Mouse (Mus musculus) intestine, embryonic 14.5 days (tissue): ENCODE data around the gene Pdss2. TPM values are rescaled to one million over a fixed set of nuclear protein-coding genes. Genes with fewer than 3 reads are reported as not detected.

ENCODE experiments used
- ATAC-seq: fragments of 200-750 bp; cut with Nextera tagmentation; replicated peaks from 2 replicates; pipeline ENCODE4 v1.8.0; 2017; ENCODE audit warnings: low read depth, moderate number of reproducible peaks, moderate TSS enrichment, moderate library complexity; ENCODE audit not compliant: low FRiP score, low TSS enrichment
- DNase-seq: peaks from one replicate; pipeline ENCODE4 v3.0.0-alpha.2; 2018; ENCODE audit warnings: low spot score
- H3K27ac ChIP-seq: fragments of 300-500 bp; sonication (generic); 2 replicates; pipeline ENCODE4 v1.5.1; 2014; ENCODE audit warnings: low read depth, mild to moderate bottlenecking, control low read depth
- H3K27me3 ChIP-seq: fragments of 300-500 bp; sonication (generic); replicated peaks from 2 replicates; pipeline ENCODE4 v1.6.1; 2014; ENCODE audit warnings: low read length, control low read depth; ENCODE audit not compliant: control insufficient read depth, insufficient read depth
- H3K36me3 ChIP-seq: fragments of 300-500 bp; sonication (generic); 2 replicates; pipeline ENCODE4 v1.6.1; 2014; ENCODE audit warnings: low read length, control low read depth; ENCODE audit not compliant: control insufficient read depth, insufficient read depth
- H3K4me1 ChIP-seq: fragments of 300-500 bp; sonication (generic); replicated peaks from 2 replicates; pipeline ENCODE4 v1.6.1; 2014; ENCODE audit warnings: low read length, control low read depth, mixed read lengths; ENCODE audit not compliant: control insufficient read depth, insufficient read depth
- H3K4me2 ChIP-seq: fragments of 300-500 bp; sonication (generic); 2 replicates; pipeline ENCODE4 v1.6.1; 2014; ENCODE audit warnings: low read length
- H3K4me3 ChIP-seq: fragments of 300-500 bp; sonication (generic); 2 replicates; pipeline ENCODE4 v1.5.1; 2014; ENCODE audit warnings: low read depth, low read length, control low read depth, mixed read lengths
- H3K9ac ChIP-seq: fragments of 300-500 bp; sonication (generic); 2 replicates; pipeline ENCODE4 v1.6.1; 2014; ENCODE audit warnings: mild to moderate bottlenecking, low read length
- H3K9me3 ChIP-seq: fragments of 300-500 bp; sonication (generic); 2 replicates; pipeline ENCODE4 v1.6.1; 2016; ENCODE audit warnings: low read length, control low read depth; ENCODE audit not compliant: control insufficient read depth
- WGBS: fragments of 180-500 bp; shearing (Covaris S2); extraction: QIAGEN DNeasy Blood & Tissue Kit; methylation state at CpG from one replicate; pipeline ENCODE4 v1.1.7; 2014; 5-methylcytosine and 5-hydroxymethylcytosine counted together
- polyA plus RNA-seq: library from polyadenylated mRNA; unstranded; fragments of >200 nt; fragmentation: Nextera tagmentation; extraction: Ambion mirVana; gene quantifications from 2 replicates; pipeline ENCODE4 v1.2.1, GENCODE M21; 2014

The Pdss2 gene
- polyA plus RNA-seq, 1 experiment from 2014 or later: 12.2 TPM

DNA sequence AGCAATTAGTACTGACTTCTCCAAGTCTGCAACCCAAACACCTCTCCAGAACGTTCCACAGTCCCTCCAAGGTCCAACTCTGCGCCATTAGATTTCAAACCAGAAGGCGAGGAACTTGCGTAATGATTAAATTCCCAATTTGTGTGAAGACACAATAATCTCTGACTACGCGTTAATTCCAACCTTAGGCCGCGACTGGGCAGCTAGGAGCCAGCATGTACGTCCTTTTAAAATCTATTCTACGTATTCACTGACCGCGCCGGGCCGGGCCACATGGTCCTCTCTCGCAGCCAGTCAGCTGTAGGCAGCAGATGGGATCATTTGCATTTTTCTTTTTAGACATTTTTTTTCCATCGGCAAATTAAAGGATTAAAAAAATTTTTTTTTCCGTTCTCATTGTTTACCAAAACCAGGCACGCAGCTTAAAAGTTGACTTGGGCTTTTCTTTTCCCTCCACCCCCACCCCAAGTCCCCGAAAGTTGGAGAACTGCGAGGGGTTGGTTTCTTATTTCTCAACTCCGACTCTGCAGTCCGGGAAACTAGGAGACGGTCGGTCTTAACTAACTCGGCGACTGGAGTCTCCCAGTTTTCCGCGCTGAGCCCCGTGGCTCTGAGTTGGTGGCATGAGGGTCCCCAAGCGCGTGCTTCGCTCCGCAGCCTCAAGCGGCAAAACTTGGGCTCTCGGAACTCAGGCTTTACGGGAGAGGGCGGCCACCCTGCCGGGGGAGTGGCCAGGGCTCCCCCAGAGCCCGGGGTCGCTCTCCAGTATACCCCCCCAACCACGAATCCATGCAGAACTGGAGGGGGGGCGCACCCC is 256.8 kb downstream of the Pdss2 start:
- H3K27me3 ChIP-seq: no peaks in the 10 kb centered on the region
- peak; percentile 41 for ATAC-seq

DNA sequence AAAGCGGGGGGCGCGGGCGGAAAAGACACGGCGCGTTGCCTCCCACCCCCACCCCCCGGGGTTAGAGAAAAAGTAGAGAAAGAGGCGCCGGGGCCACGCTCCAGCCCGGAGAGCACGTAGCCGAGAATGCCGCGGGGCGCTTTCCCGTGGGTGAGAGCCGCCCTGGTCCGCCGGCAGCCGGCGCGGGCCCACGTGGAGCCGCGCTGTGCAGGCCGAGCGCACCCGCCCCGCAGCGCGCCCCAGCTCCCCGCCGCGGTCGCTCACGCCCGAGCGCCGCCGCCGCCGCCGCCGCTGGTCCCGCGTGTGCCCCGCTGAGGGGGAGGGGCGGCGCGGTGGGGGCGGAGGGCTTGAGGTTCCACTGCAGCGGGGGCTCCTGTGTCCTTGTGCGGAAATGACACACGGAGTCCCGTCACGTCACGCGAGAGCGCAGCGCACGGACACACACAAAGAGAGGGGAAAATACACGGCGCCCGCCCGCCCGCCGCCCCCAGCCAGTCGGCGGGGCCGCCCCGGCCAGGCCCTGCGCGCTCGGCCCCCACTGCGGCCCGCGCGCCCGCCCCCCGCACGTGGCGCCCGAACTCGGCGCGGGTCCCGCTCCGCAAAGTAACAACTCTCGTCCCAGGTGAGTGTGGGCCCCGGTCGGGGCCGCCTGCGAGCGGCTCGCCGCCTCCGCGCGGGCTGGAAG is 257.6 kb downstream of the Pdss2 start, which contains the start of gene Bend3:
Gene Bend3 (plus strand): TSS at position 81 of the 685 bp plus-strand sequence.
- H3K9me3 ChIP-seq: no peaks in the 10 kb centered on the region
- ATAC-seq: peak; percentile 73

More for the DNA sequence above, 256.8 kb downstream of the Pdss2 start:
- Histone ChIP-seq H3K9ac (peak overlapping the region; percentile 98), H3K36me3 (no peaks in the 10 kb centered on the region), H3K4me3 (peak overlapping the region; percentile 77), H3K4me1 (peaks cover 25% of the 10 kb centered on the region; the same call in 1 of the 2 replicates), H3K27ac (peak overlapping the region; percentile 98), H3K4me2 (peak overlapping the region; percentile 88), H3K9me3 (no peaks in the 10 kb centered on the region)
- 1% methylated on average over 42 of the region's 42 CpGs for WGBS
- DNase-seq: peak; percentile 86

GRCm38 (mm10) chr10:43479436-43480157 is 258.3 kb downstream of the Pdss2 start:
- Histone ChIP-seq H3K27me3 (no peaks in the 10 kb centered on the region), H3K4me2 (peak overlapping the region; percentile 88), H3K4me3 (peak overlapping the region; percentile 77), H3K36me3 (no peaks in the 10 kb centered on the region), H3K9me3 (no peaks in the 10 kb centered on the region), H3K9ac (peak overlapping the region; percentile 98), H3K27ac (peak overlapping the region; percentile 98), H3K4me1 (peaks cover 32% of the 10 kb centered on the region; the same call in 1 of the 2 replicates)
- DNase-seq (peak; percentile 88), ATAC-seq (peak; percentile 84)
- under 1% methylated on average over 68 of the region's 103 CpGs for WGBS

More for the DNA sequence above, 257.6 kb downstream of the Pdss2 start, which contains the start of gene Bend3:
- peak within 1 kb of the TSS; percentile 77 for H3K4me3 ChIP-seq
- peaks cover 32% of the 10 kb centered on the region; the same call in 1 of the 2 replicates for H3K4me1 ChIP-seq
- peak within 1 kb of the TSS; percentile 88 for H3K4me2 ChIP-seq
- peak within 1 kb of the TSS; percentile 98 for H3K27ac ChIP-seq
- H3K9ac ChIP-seq: peak within 1 kb of the TSS; percentile 98
- H3K36me3 ChIP-seq: no peaks in the 10 kb centered on the region
- no peak for DNase-seq
- WGBS: under 1% methylated on average over 61 of the region's 101 CpGs
- no peaks in the 10 kb centered on the region for H3K27me3 ChIP-seq

DNA sequence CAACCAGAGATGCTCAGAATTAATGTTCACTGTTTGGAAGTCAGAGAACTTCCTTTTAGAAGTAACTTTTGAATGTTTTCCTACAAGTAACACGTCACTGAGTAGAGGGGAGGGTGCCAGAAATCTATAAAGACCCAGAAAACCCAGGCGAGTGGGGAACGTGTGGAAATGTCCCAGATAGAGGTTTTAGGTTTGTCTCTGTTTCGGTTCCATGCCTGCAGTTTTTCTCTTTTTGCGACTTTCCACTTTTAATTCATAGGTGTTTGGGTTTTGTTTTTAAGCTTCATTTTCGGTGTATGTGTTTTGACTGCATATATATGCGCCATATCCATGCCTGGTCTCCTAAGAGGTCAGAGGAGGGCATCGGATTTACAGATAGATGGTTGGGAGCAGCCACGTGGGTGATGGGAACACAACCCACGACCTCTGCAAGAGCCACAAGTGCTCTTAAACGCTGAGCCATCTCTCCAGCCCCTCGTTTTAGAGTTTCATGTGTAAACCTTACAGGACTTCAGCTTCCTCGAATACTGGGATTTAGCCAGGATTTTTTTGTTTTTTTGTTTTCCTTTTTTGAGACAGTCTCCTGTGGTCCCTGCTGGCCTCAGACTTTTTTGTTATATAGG is 259.1 kb downstream of the Pdss2 start:
- Histone ChIP-seq H3K4me2 (peak overlapping the region; percentile 88), H3K9me3 (no peaks in the 10 kb centered on the region), H3K9ac (peak overlapping the region; percentile 98), H3K36me3 (no peaks in the 10 kb centered on the region), H3K4me3 (peak overlapping the region; percentile 77), H3K27ac (peak overlapping the region; percentile 98), H3K4me1 (peaks cover 32% of the 10 kb centered on the region; the same call in 1 of the 2 replicates), H3K27me3 (no peaks in the 10 kb centered on the region)
- DNase-seq: no peak
- no peak for ATAC-seq
- WGBS: 8% methylated on average over 13 of the region's 13 CpGs

GRCm38 (mm10) chr10:43481179-43481578 is 259.9 kb downstream of the Pdss2 start:
- Histone ChIP-seq H3K9ac (no peak overlapping the region), H3K4me2 (no peak overlapping the region), H3K27me3 (no peaks in the 10 kb centered on the region), H3K4me1 (peaks cover 32% of the 10 kb centered on the region; the same call in 1 of the 2 replicates), H3K9me3 (no peaks in the 10 kb centered on the region), H3K4me3 (no peak overlapping the region), H3K36me3 (no peaks in the 10 kb centered on the region), H3K27ac (no peak overlapping the region)
- DNase-seq: no peak
- ATAC-seq: no peak
- WGBS: 43% methylated on average over 4 of the region's 4 CpGs

DNA sequence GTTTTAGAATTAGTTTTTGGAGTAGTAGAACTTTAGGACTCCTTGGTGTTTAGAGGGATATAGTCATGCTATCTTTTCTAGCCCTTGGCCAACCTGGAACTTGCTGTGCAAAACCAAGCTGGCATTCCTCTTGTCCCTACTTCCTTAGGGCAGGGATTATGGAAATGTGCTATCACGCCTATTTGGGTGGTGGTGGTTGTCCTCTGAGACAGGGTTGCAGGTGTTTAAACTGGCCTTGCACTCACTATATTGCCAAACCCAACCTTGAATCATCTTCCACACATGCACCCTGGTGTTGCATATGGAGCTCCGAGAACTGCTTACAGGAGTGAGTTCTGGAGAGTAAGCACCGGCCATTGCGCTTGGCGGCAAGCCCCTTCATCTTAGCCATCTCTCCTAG is 260.7 kb downstream of the Pdss2 start:
- Histone ChIP-seq H3K4me1 (peaks cover 31% of the 10 kb centered on the region; the same call in 1 of the 2 replicates), H3K9me3 (no peaks in the 10 kb centered on the region), H3K9ac (no peak overlapping the region), H3K27ac (no peak overlapping the region), H3K27me3 (no peaks in the 10 kb centered on the region), H3K4me2 (no peak overlapping the region), H3K36me3 (no peaks in the 10 kb centered on the region), H3K4me3 (no peak overlapping the region)
- ATAC-seq (no peak), DNase-seq (no peak)
- WGBS: 91% methylated on average over 5 of the region's 5 CpGs

DNA sequence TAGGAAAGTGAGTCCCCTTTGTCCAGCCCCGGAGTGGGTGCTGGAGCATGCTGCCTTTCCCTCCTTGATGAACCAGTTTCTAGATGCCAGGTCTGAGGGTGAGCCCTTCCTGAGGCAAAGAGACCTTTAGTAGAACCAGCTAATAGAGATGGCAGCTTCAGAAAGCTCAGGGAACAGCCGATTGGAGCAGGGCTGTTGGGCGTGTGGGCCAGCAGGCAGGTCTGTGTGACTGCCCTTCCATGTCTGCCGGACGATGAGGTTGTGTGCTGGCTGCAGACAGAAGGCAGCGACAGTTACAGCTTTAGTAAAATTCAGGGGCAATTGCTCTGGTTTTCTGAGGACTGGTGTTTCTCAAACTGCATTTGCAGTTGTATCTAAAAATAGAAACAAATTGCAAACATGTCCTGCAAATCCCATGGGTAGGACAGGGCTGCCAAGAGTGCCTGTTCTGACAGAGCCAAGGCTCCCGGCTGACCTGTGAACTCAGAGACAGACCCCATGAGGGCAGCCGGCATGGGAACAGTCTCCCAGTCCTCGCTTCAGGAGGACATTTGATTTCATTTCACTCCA is 262.2 kb downstream of the Pdss2 start:
- no peaks in the 10 kb centered on the region for H3K36me3 ChIP-seq
- 23% methylated on average over 9 of the region's 9 CpGs for WGBS
- no peaks in the 10 kb centered on the region for H3K27me3 ChIP-seq
- DNase-seq (no peak), ATAC-seq (no peak)
- peak overlapping the region; percentile 45 for H3K27ac ChIP-seq
- H3K4me1 ChIP-seq: peaks cover 25% of the 10 kb centered on the region; the same call in 1 of the 2 replicates
- H3K4me2 ChIP-seq: peak overlapping the region; percentile 20; the same call in 1 of the 2 replicates
- H3K9ac ChIP-seq: peak overlapping the region; percentile 22; the same call in 1 of the 2 replicates
- no peaks in the 10 kb centered on the region for H3K9me3 ChIP-seq
- no peak overlapping the region for H3K4me3 ChIP-seq
